In genomic region chr3:102070360-102070759, GRCm38 (mm10) we compare ENCODE assay signal across 29 mouse cellular contexts. TPM values are rescaled to one million over a fixed set of nuclear protein-coding genes. Genes with fewer than 3 reads are reported as not detected.
DNase-seq lines count a peak whose midpoint lies in the region; ATAC-seq and TF ChIP-seq lines count a peak whose summit lies in the region.
"Had no signal": no experiment of that assay in that cellular context is flagged by ENCODE, and none has a peak within 500 bp of the region (broad histone marks: within the 10 kb centered on the region; RNA-seq: fewer than 3 reads in every experiment).

No protein-coding gene starts in this region.

- peak; percentile 42; the same call in 1 of the 2 replicates for ATAC-seq in forebrain, embryonic 14.5 days
- ATAC-seq in forebrain, embryonic 16.5 days, result no peak
- ATAC-seq in heart, embryonic 15.5 days (replicated peaks; ENCODE audit: insufficient number of reproducible peaks, insufficient read depth, low FRiP score, low read depth), result no peak
- no peak for ATAC-seq in heart, embryonic 12.5 days (ENCODE audit: insufficient number of reproducible peaks, low FRiP score)
- no peak for ATAC-seq in liver, postnatal 0 days
- ATAC-seq: intestine, postnatal 0 days; midbrain, embryonic 16.5 days; Patski had no signal

- no peaks in the 10 kb centered on the region for H3K27me3 ChIP-seq in forebrain, embryonic 14.5 days (replicated peaks; ENCODE audit: control insufficient read depth, insufficient read depth, low read length)
- H3K27me3 ChIP-seq in forebrain, embryonic 16.5 days (replicated peaks; ENCODE audit: control insufficient read depth, insufficient read depth, low read length), result no peaks in the 10 kb centered on the region
- no peaks in the 10 kb centered on the region for H3K27me3 ChIP-seq in heart, embryonic 15.5 days
- no peaks in the 10 kb centered on the region for H3K27me3 ChIP-seq in heart, embryonic 12.5 days (replicated peaks)
- no peaks in the 10 kb centered on the region for H3K27me3 ChIP-seq in liver, postnatal 0 days (ENCODE audit: insufficient read depth, low read length)
- H3K27me3 ChIP-seq: forebrain, embryonic 12.5 days; neural tube, embryonic 12.5 days; Patski had no signal

- no peaks in the 10 kb centered on the region for H3K4me1 ChIP-seq in forebrain, embryonic 14.5 days (ENCODE audit: control insufficient read depth, insufficient read depth, low read length)
- no peaks in the 10 kb centered on the region for H3K4me1 ChIP-seq in forebrain, embryonic 16.5 days (replicated peaks; ENCODE audit: control insufficient read depth, insufficient read depth, low read length)
- H3K4me1 ChIP-seq in heart, embryonic 15.5 days (replicated peaks), result peaks cover 19% of the 10 kb centered on the region
- H3K4me1 ChIP-seq in heart, embryonic 12.5 days (replicated peaks), result peaks cover 24% of the 10 kb centered on the region
- H3K4me1 ChIP-seq in liver, postnatal 0 days (ENCODE audit: insufficient read depth), result no peaks in the 10 kb centered on the region
- H3K4me1 ChIP-seq: forebrain, embryonic 12.5 days; limb, embryonic 13.5 days; neural tube, embryonic 12.5 days had no signal

- no peak overlapping the region for H3K4me2 ChIP-seq in forebrain, embryonic 14.5 days (ENCODE audit: low read length)
- no peak overlapping the region for H3K4me2 ChIP-seq in forebrain, embryonic 16.5 days (ENCODE audit: low read length)
- H3K4me2 ChIP-seq in heart, embryonic 15.5 days, result no peak overlapping the region
- no peak overlapping the region for H3K4me2 ChIP-seq in heart, embryonic 12.5 days
- no peak overlapping the region for H3K4me2 ChIP-seq in liver, postnatal 0 days (ENCODE audit: low read depth, low read length)
- H3K4me2 ChIP-seq: forebrain, embryonic 12.5 days; limb, embryonic 13.5 days; liver, embryonic 11.5 days; midbrain, embryonic 11.5 days; neural tube, embryonic 12.5 days had no signal

- TF ChIP-seq CTCF in liver, postnatal 0 days (IDR thresholded peaks at IDR 0.05; ENCODE audit: low read depth), result no peak

- H3K4me3 ChIP-seq in forebrain, embryonic 14.5 days (ENCODE audit: low read depth, low read length), result no peak overlapping the region
- no peak overlapping the region for H3K4me3 ChIP-seq in forebrain, embryonic 16.5 days (replicated peaks; ENCODE audit: low read length)
- H3K4me3 ChIP-seq in heart, embryonic 15.5 days, result no peak overlapping the region
- H3K4me3 ChIP-seq in heart, embryonic 12.5 days, result no peak overlapping the region
- H3K4me3 ChIP-seq in liver, postnatal 0 days (ENCODE audit: low read depth, low read length), result no peak overlapping the region
- H3K4me3 ChIP-seq: erythroblast, embryonic 14.5 days; forebrain, embryonic 12.5 days; limb, embryonic 13.5 days; neural tube, embryonic 12.5 days had no signal

- H3K27ac ChIP-seq in forebrain, embryonic 14.5 days (ENCODE audit: low read depth, low read length), result no peak overlapping the region
- H3K27ac ChIP-seq in forebrain, embryonic 16.5 days (ENCODE audit: low read length), result no peak overlapping the region
- H3K27ac ChIP-seq in heart, embryonic 15.5 days, result peak overlapping the region; percentile 75
- H3K27ac ChIP-seq in heart, embryonic 12.5 days (ENCODE audit: poor library complexity, severe bottlenecking), result no peak overlapping the region
- H3K27ac ChIP-seq in liver, postnatal 0 days (ENCODE audit: low read depth), result no peak overlapping the region
- H3K27ac ChIP-seq: forebrain, embryonic 12.5 days; limb, embryonic 13.5 days; neural tube, embryonic 12.5 days had no signal

- H3K9me3 ChIP-seq in forebrain, embryonic 14.5 days (replicated peaks; ENCODE audit: control insufficient read depth, low read length), result no peaks in the 10 kb centered on the region
- no peaks in the 10 kb centered on the region for H3K9me3 ChIP-seq in forebrain, embryonic 16.5 days (ENCODE audit: control insufficient read depth, low read length)
- H3K9me3 ChIP-seq in heart, embryonic 15.5 days (replicated peaks), result no peaks in the 10 kb centered on the region
- no peaks in the 10 kb centered on the region for H3K9me3 ChIP-seq in heart, embryonic 12.5 days (replicated peaks)
- H3K9me3 ChIP-seq in liver, postnatal 0 days (ENCODE audit: low read length), result no peaks in the 10 kb centered on the region
- H3K9me3 ChIP-seq: forebrain, embryonic 12.5 days; limb, embryonic 13.5 days; neural tube, embryonic 12.5 days had no signal

- no peaks in the 10 kb centered on the region for H3K36me3 ChIP-seq in forebrain, embryonic 14.5 days (ENCODE audit: control insufficient read depth, insufficient read depth, low read length)
- H3K36me3 ChIP-seq in forebrain, embryonic 16.5 days (ENCODE audit: control insufficient read depth, insufficient read depth), result no peaks in the 10 kb centered on the region
- no peaks in the 10 kb centered on the region for H3K36me3 ChIP-seq in heart, embryonic 15.5 days
- no peaks in the 10 kb centered on the region for H3K36me3 ChIP-seq in heart, embryonic 12.5 days
- H3K36me3 ChIP-seq in liver, postnatal 0 days (replicated peaks; ENCODE audit: insufficient read depth, low read length), result no peaks in the 10 kb centered on the region
- H3K36me3 ChIP-seq: forebrain, embryonic 12.5 days; limb, embryonic 13.5 days; neural tube, embryonic 12.5 days had no signal

- WGBS in forebrain, embryonic 14.5 days, result 81% methylated on average over 7 of the region's 7 CpGs
- WGBS in forebrain, embryonic 16.5 days, result 77% methylated on average over 7 of the region's 7 CpGs
- 93% methylated on average over 7 of the region's 7 CpGs for WGBS in heart, embryonic 15.5 days
- WGBS in heart, embryonic 12.5 days, result 87% methylated on average over 7 of the region's 7 CpGs
- WGBS in liver, postnatal 0 days (ENCODE audit: insufficient replicate concordance), result 83% methylated on average over 7 of the region's 7 CpGs

- no peak overlapping the region for H3K9ac ChIP-seq in forebrain, embryonic 14.5 days (ENCODE audit: low read length)
- H3K9ac ChIP-seq in forebrain, embryonic 16.5 days (replicated peaks; ENCODE audit: low read depth, low read length), result no peak overlapping the region
- no peak overlapping the region for H3K9ac ChIP-seq in heart, embryonic 15.5 days
- no peak overlapping the region for H3K9ac ChIP-seq in heart, embryonic 12.5 days
- H3K9ac ChIP-seq in liver, postnatal 0 days (replicated peaks), result no peak overlapping the region
- H3K9ac ChIP-seq: forebrain, embryonic 12.5 days; limb, embryonic 13.5 days; neural tube, embryonic 12.5 days had no signal

- DNase-seq in forebrain, embryonic 14.5 days (ENCODE audit: low spot score), result no peak
- peak; percentile 11 to 17 for DNase-seq in left cerebral cortex, adult 18-20 months (ENCODE audit: low spot score in 2 of 2)
- no peak for DNase-seq in left cerebral cortex, adult 11 months (ENCODE audit: low spot score)
- peak; percentile 39 for DNase-seq in brain, adult 2 months (ENCODE audit: low read depth, low spot score)
- DNase-seq in liver, postnatal 0 days, result no peak
- DNase-seq: adrenal gland, postnatal 10 days; cerebellum, adult 11-12 months; cerebellum, postnatal 14 days; gastrocnemius, postnatal 14 days; kidney, adult 9 months; kidney, postnatal 10 days; lung, postnatal 36 days; thymus, adult 2 months; thymus, postnatal 4 days had no signal

- no peak for TF ChIP-seq EP300 in liver, postnatal 0 days (IDR thresholded peaks at IDR 0.05; ENCODE audit: low read depth)

RNA-seq across cellular contexts. Expression of gene Casq2, which starts 15.9 kb away (rescaled TPM):
- polyA plus RNA-seq in forebrain, embryonic 14.5 days (2014; fragmentation: Nextera tagmentation; extraction: Ambion mirVana), result 0.48 TPM in 2 replicates
- 0.33 and 0.47 TPM in 2 replicates for polyA plus RNA-seq in forebrain, embryonic 16.5 days (2015; fragmentation: Nextera tagmentation; extraction: Ambion mirVana)
- polyA plus RNA-seq in heart, embryonic 15.5 days (2015; fragmentation: Nextera tagmentation; extraction: Ambion mirVana), result 489 and 565 TPM in 2 replicates
- 105 and 108 TPM in 2 replicates for polyA plus RNA-seq in heart, embryonic 12.5 days (2016; fragmentation: Nextera tagmentation; extraction: Ambion mirVana)
- total RNA-seq in left cerebral cortex, adult 18-20 months (2021), result 1 to 10 TPM; 1.7 to 2.2 TPM
- 0.66 and 3.9 TPM in 2 replicates for polyA plus RNA-seq in liver, postnatal 0 days (2015; fragmentation: Nextera tagmentation; extraction: Ambion mirVana)
- total RNA-seq: granulocyte monocyte progenitor cell, adult 5-6 weeks; megakaryocyte, adult 5-6 weeks; MEL had no signal
- polyA plus RNA-seq: erythroblast, embryonic 14.5 days; midbrain, embryonic 11.5 days had no signal

Comparison
In these comparisons a context has a peak if more than half of its experiments do, and no peak if none do; other contexts are left out.
1. DNase-seq: peak in left cerebral cortex, adult 18-20 months (2 of 2) and brain, adult 2 months (single experiment); none in forebrain, embryonic 14.5 days (single experiment), left cerebral cortex, adult 11 months (single experiment) and liver, postnatal 0 days (single experiment).
2. RNA of gene Casq2, which starts 15.9 kb away (polyA plus RNA-seq): 489 to 565 TPM in heart, embryonic 15.5 days and 105 to 108 TPM in heart, embryonic 12.5 days; 0.66 to 3.9 TPM in liver, postnatal 0 days, 0.48 TPM in forebrain, embryonic 14.5 days and 0.33 to 0.47 TPM in forebrain, embryonic 16.5 days; every median in the first group is over 10 times any median in the second.